Mouse (Mus musculus) embryonic fibroblast, embryonic 13.5 days (primary cell): ENCODE results near the gene Armh1. TPM values are rescaled to one million over a fixed set of nuclear protein-coding genes. Genes with fewer than 3 reads are reported as not detected.

ENCODE experiments used
- H3K27ac ChIP-seq: 2 replicates; pipeline ENCODE4 v1.5.1; 2012; ENCODE audit warnings: low read length, control low read depth, inconsistent platforms; ENCODE audit not compliant: insufficient read depth
- H3K4me1 ChIP-seq: 2 replicates; pipeline ENCODE4 v1.6.1; 2011; ENCODE audit warnings: low read length; ENCODE audit not compliant: control insufficient read depth, insufficient read depth
- H3K4me3 ChIP-seq: 2 replicates; pipeline ENCODE4 v1.5.1; 2011; ENCODE audit warnings: mild to moderate bottlenecking, control low read depth, low read length; ENCODE audit not compliant: insufficient read depth
- CTCF ChIP-seq: IDR thresholded peaks from 2 replicates; pipeline ENCODE4 v1.5.1; 2011; ENCODE audit warnings: mild to moderate bottlenecking, control low read depth, low read length, moderate library complexity, borderline replicate concordance; ENCODE audit not compliant: insufficient read depth
- POLR2A ChIP-seq: IDR thresholded peaks from 2 replicates; pipeline ENCODE4 v1.6.1; 2011; ENCODE audit warnings: low read depth, mild to moderate bottlenecking, control low read depth, low read length, moderate library complexity
- polyA plus RNA-seq: library from polyadenylated mRNA; stranded (reverse); fragments of >200 nt; gene quantifications from 2 replicates; pipeline ENCODE4 v1.2.4, GENCODE M21; 2011; ENCODE audit warnings: low read depth; ENCODE audit not compliant: missing spikeins, insufficient read length

Armh1 gene
- polyA plus RNA-seq, 1 experiment: not detected

DNA sequence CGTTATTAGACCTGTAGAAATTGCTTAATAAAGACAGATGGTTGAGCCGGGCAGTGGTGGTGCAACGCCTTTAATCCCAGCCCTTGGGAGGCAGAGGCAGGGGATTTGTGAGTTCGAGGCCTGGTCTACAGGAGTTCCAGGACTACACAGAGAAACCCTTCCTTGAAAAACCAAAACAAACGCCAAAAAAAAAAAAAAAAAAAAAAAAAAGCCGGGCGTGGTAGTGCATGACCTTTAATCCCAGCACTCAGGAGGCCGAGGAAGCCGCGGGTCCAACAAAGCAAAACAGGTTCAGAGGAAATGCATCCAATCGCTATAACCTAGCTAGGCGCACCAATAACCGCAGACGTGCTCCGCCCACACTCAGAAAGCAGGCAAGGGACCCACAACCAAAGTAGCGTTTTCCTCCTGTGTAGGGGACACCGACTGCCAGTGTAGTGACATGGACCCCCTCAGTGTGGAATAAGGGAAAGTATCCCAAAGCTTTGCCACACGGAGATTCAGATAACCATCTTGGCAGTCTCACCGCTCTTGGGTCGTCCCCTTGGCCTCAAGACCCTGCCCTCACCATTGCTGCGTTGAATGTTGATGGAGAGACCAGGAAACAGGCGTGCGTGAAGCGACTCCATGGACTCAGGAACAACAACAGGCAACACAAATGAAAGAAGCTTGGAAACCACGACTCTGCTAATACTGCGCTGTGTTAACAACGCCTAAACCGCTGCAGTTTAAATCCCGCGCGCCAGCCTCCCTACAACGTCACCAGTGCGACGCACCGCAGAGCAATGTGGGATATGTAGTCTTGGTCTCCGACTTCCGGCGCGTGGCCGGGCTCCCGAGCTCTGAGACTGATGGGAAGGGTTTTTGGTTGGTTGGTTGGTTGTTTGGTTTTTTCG lies 69.8 kb downstream of the Armh1 start, which contains the start of gene Kif2c:
Gene Kif2c (minus strand): TSS at position 777 of the 896 bp plus-strand sequence.
- peak within 1 kb of the TSS; percentile 89 for H3K4me3 ChIP-seq
- H3K4me1 ChIP-seq: no peaks in the 10 kb centered on the region
- H3K27ac ChIP-seq: 0 out of 2 replicates have a peak within 1 kb of the TSS, but pooled peaks have one; percentile 7
- TF ChIP-seq CTCF (no peak), POLR2A (peak; percentile 42; the same call in 1 of the 2 replicates)

DNA sequence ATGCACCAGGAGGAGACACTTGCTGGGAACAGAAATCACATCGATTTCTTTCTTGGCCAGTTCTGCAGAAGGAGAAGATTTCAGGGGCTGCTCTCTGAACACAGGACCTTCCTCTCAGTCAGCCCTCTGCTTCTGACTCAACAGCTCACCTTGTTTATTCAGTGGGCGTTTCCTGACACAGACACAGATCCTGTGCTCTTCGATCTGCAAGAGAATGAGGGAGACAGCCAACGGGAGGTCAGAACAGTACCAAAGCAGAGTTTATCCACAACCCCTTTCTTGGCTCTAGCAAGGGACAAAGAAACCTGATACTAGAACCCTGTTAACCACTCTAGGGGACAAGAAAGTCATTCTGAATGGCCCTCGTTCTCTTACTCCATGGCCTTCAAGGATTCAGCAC lies 82.0 kb downstream of the Armh1 start:
- Histone ChIP-seq H3K27ac (no peak overlapping the region), H3K4me3 (no peak overlapping the region), H3K4me1 (no peaks in the 10 kb centered on the region)
- no peak for TF ChIP-seq POLR2A
- TF ChIP-seq CTCF: no peak

Other genes starting within 250 kb of the Armh1 start
- 34.1 and 37.9 TPM in 2 replicates for gene Eif2b3, start 232.7 kb downstream of the Armh1 start, polyA plus RNA-seq
- not detected in 2 replicates for gene Ptch2, start 156.1 kb downstream of the Armh1 start, polyA plus RNA-seq
- gene Btbd19, start 126.4 kb downstream of the Armh1 start, polyA plus RNA-seq: 42.1 and 57.8 TPM in 2 replicates
- not detected in 2 replicates for gene Tctex1d4, start 125.3 kb downstream of the Armh1 start, polyA plus RNA-seq
- gene Plk3, start 118.2 kb downstream of the Armh1 start, polyA plus RNA-seq: 10.6 and 15.4 TPM in 2 replicates
- 1,876 and 2,108 TPM in 2 replicates for gene Rps8, start 95.9 kb downstream of the Armh1 start, polyA plus RNA-seq
- 25.2 and 33.6 TPM in 2 replicates for gene Kif2c, start 69.5 kb downstream of the Armh1 start, polyA plus RNA-seq
- gene Tmem53, start 174 bp downstream of the Armh1 start, polyA plus RNA-seq: 6.8 and 11.8 TPM in 2 replicates
- gene Rnf220, start 244.9 kb upstream of the Armh1 start, polyA plus RNA-seq: 43.0 and 47.7 TPM in 2 replicates